Mouse (Mus musculus) central nervous system, embryonic 11.5 days (tissue): ENCODE data around the gene Pik3ap1. TPM values are rescaled to one million over a fixed set of nuclear protein-coding genes. Genes with fewer than 3 reads are reported as not detected.

Source experiments
- polyA plus RNA-seq: library from polyadenylated mRNA; depleted of rRNA; stranded (reverse); fragments of >200 nt; gene quantifications from 2 replicates; pipeline ENCODE4 v1.2.3, GENCODE M21; 2012; rRNA removed

Gene Pik3ap1
- polyA plus RNA-seq: 2.3 and 2.7 TPM in 2 replicates

GRCm38 (mm10) chr19:41384922-41385508 lies at the start of gene Pik3ap1:
Pik3ap1 (minus strand) TSS chr19:41385102.

GRCm38 (mm10) chr19:41263630-41264295 lies 121.1 kb downstream of the Pik3ap1 start, which contains the start of gene Tm9sf3:
Tm9sf3 (minus strand) TSS chr19:41263997.

Other genes starting within 250 kb of the Pik3ap1 start
- gene Tll2, start 178.3 kb downstream of the Pik3ap1 start, polyA plus RNA-seq: 0.78 and 1.2 TPM in 2 replicates
- 87.0 and 113 TPM in 2 replicates for gene Tm9sf3, start 121.1 kb downstream of the Pik3ap1 start, polyA plus RNA-seq
- 5.6 and 8.6 TPM in 2 replicates for gene Lcor, start 97.5 kb upstream of the Pik3ap1 start, polyA plus RNA-seq
- gene Gm340, start 197.3 kb upstream of the Pik3ap1 start, polyA plus RNA-seq: 3.1 and 4.1 TPM in 2 replicates